ENCODE assay signal across 11 mouse cellular contexts in the genomic region with DNA sequence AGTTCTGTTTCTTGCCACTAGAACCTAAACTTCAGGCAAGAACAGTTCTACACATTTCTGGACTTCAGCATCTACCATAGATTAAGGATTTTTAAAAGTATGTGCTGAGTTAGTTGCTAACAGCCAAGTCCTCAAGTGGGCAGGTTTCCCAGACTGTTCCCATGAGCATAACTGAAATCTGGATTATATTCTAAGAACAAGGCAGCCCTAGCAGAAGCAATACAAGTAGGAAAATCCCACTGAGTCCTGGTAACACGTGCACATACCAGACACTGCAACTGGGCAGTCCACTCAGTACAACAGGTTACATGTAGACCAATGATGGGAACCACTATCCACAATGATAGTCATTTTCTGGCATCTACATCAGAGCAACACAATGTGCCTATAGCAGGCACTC. TPM values are rescaled to one million over a fixed set of nuclear protein-coding genes. Genes with fewer than 3 reads are reported as not detected.
DNase-seq lines count a peak whose midpoint lies in the region; ATAC-seq and TF ChIP-seq lines count a peak whose summit lies in the region.
"Had no signal": no experiment of that assay in that cellular context is flagged by ENCODE, and none has a peak within 500 bp of the region (broad histone marks: within the 10 kb centered on the region; RNA-seq: fewer than 3 reads in every experiment).

No protein-coding gene starts in this region.

- H3K4me1 ChIP-seq in intestine, embryonic 15.5 days (replicated peaks) = peaks cover 18% of the 10 kb centered on the region
- peaks cover 7% of the 10 kb centered on the region; the same call in 1 of the 2 replicates for H3K4me1 ChIP-seq in lung, adult 2 months (ENCODE audit: control insufficient read depth, insufficient read depth, low read length)

- no peak overlapping the region for H3K4me2 ChIP-seq in intestine, embryonic 15.5 days (replicated peaks)
- H3K4me2 ChIP-seq: forebrain, embryonic 12.5 days had no signal

- H3K27ac ChIP-seq in intestine, embryonic 15.5 days = 0 out of 2 replicates have a peak overlapping the region, but pooled peaks have one; percentile 84
- H3K27ac ChIP-seq: forebrain, embryonic 12.5 days; limb, embryonic 10.5 days had no signal

- peaks cover 6% of the 10 kb centered on the region for H3K36me3 ChIP-seq in intestine, embryonic 15.5 days

- peak; percentile 61 for DNase-seq in kidney, postnatal 14 days
- DNase-seq in kidney, adult 11 months = no peak
- peak; percentile 82 for DNase-seq in NIH3T3 (ENCODE audit: low read depth)
- peak; percentile 37 for DNase-seq in gastrocnemius, postnatal 14 days
- DNase-seq in thymus, postnatal 10 days (ENCODE audit: low spot score in 2 of 2) = no peak
- no peak for DNase-seq in lung, adult 2 months
- DNase-seq: embryo, embryonic 11 days had no signal

- H3K4me3 ChIP-seq in intestine, embryonic 15.5 days (replicated peaks) = no peak overlapping the region
- H3K4me3 ChIP-seq in lung, adult 2 months (replicated peaks; ENCODE audit: extremely low read depth, low read depth, low read length) = no peak overlapping the region
- H3K4me3 ChIP-seq: forebrain, embryonic 12.5 days; limb, embryonic 10.5 days; myocyte had no signal

- H3K27me3 ChIP-seq in intestine, embryonic 15.5 days (replicated peaks) = no peaks in the 10 kb centered on the region

- no peak for TF ChIP-seq CTCF in lung, adult 2 months (IDR thresholded peaks at IDR 0.05; ENCODE audit: insufficient read depth, low read length)

- H3K9ac ChIP-seq in intestine, embryonic 15.5 days = no peak overlapping the region
- H3K9ac ChIP-seq: forebrain, embryonic 12.5 days had no signal

- ATAC-seq in intestine, embryonic 15.5 days = no peak

- intact Hi-C loops in gastrocnemius, postnatal 14 days (cut with DNase I; ENCODE audit: low total_unique reads) = loop anchor here (5.0 kb wide), 1 partner anchor 43 kb away; no protein-coding TSS in a partner anchor

- 77% methylated on average over 1 of the region's 1 CpGs for WGBS in intestine, embryonic 15.5 days
- WGBS in lung, adult 2 months = 64% methylated on average over 1 of the region's 1 CpGs

- no peaks in the 10 kb centered on the region for H3K9me3 ChIP-seq in intestine, embryonic 15.5 days
- H3K9me3 ChIP-seq: forebrain, embryonic 12.5 days; limb, embryonic 10.5 days had no signal

- no peak for TF ChIP-seq POLR2A in lung, adult 2 months (IDR thresholded peaks at IDR 0.05; ENCODE audit: borderline replicate concordance, extremely low read depth, low read depth, low read length)

RNA-seq across cellular contexts. Expression of a gene that starts 17.3 kb away (rescaled TPM):
- total RNA-seq in gastrocnemius, postnatal 14 days (2021) = 10 to 100 TPM; 13.9 to 14.6 TPM
- polyA plus RNA-seq in intestine, embryonic 15.5 days (2015; fragmentation: Nextera tagmentation; extraction: Ambion mirVana) = 30.0 and 30.3 TPM in 2 replicates
- polyA plus RNA-seq in lung, adult 2 months (2012; rRNA removed) = 19.2 and 30.2 TPM in 2 replicates

Comparison
In these comparisons a context has a peak if more than half of its experiments do, and no peak if none do; other contexts are left out.
1. DNase-seq: peak in kidney, postnatal 14 days (single experiment), NIH3T3 (single experiment) and gastrocnemius, postnatal 14 days (single experiment); none in kidney, adult 11 months (single experiment), thymus, postnatal 10 days (0 of 2) and lung, adult 2 months (single experiment).